Mouse (Mus musculus): Measurements from ENCODE around the gene Zfyve1. TPM values are rescaled to one million over a fixed set of nuclear protein-coding genes. Genes with fewer than 3 reads are reported as not detected.

Gene Zfyve1
- polyA plus RNA-seq, 1 experiment, result 50.2 TPM

GRCm38 (mm10) chr12:83582106-83582505 is 14.9 kb downstream of the Zfyve1 start:
- H3K36me3 ChIP-seq (ENCODE audit: control insufficient read depth, insufficient read depth, low read length), result peaks cover 5% of the 10 kb centered on the region
- H3K4me1 ChIP-seq (replicated peaks; ENCODE audit: control insufficient read depth, insufficient read depth, low read length), result no peaks in the 10 kb centered on the region
- no peak overlapping the region for H3K4me3 ChIP-seq (ENCODE audit: control insufficient read depth, insufficient read depth, low read length)
- TF ChIP-seq CTCF (IDR thresholded peaks at IDR 0.05; ENCODE audit: borderline replicate concordance, control insufficient read depth, extremely low read depth, insufficient read depth, low read length, poor library complexity) (no peak), POLR2A (IDR thresholded peaks at IDR 0.05; ENCODE audit: control insufficient read depth, extremely low read depth, insufficient read depth, low read length, poor library complexity) (no peak)
- 90% methylated on average over 4 of the region's 4 CpGs for WGBS
- H3K27ac ChIP-seq (ENCODE audit: control insufficient read depth, insufficient read depth, low read length), result no peak overlapping the region
- no peak for DNase-seq
- no peaks in the 10 kb centered on the region for H3K27me3 ChIP-seq (ENCODE audit: control insufficient read depth, insufficient read depth, low read length)

GRCm38 (mm10) chr12:83580283-83580682 is 16.7 kb downstream of the Zfyve1 start:
- 97% methylated on average over 3 of the region's 3 CpGs for WGBS
- H3K27me3 ChIP-seq (ENCODE audit: control insufficient read depth, insufficient read depth, low read length), result no peaks in the 10 kb centered on the region
- H3K4me3 ChIP-seq (ENCODE audit: control insufficient read depth, insufficient read depth, low read length), result no peak overlapping the region
- H3K27ac ChIP-seq (ENCODE audit: control insufficient read depth, insufficient read depth, low read length), result no peak overlapping the region
- peaks cover 11% of the 10 kb centered on the region for H3K36me3 ChIP-seq (ENCODE audit: control insufficient read depth, insufficient read depth, low read length)
- TF ChIP-seq POLR2A (IDR thresholded peaks at IDR 0.05; ENCODE audit: control insufficient read depth, extremely low read depth, insufficient read depth, low read length, poor library complexity), result no peak
- TF ChIP-seq CTCF (IDR thresholded peaks at IDR 0.05; ENCODE audit: borderline replicate concordance, control insufficient read depth, extremely low read depth, insufficient read depth, low read length, poor library complexity), result no peak
- no peaks in the 10 kb centered on the region for H3K4me1 ChIP-seq (replicated peaks; ENCODE audit: control insufficient read depth, insufficient read depth, low read length)
- no peak for DNase-seq

DNA sequence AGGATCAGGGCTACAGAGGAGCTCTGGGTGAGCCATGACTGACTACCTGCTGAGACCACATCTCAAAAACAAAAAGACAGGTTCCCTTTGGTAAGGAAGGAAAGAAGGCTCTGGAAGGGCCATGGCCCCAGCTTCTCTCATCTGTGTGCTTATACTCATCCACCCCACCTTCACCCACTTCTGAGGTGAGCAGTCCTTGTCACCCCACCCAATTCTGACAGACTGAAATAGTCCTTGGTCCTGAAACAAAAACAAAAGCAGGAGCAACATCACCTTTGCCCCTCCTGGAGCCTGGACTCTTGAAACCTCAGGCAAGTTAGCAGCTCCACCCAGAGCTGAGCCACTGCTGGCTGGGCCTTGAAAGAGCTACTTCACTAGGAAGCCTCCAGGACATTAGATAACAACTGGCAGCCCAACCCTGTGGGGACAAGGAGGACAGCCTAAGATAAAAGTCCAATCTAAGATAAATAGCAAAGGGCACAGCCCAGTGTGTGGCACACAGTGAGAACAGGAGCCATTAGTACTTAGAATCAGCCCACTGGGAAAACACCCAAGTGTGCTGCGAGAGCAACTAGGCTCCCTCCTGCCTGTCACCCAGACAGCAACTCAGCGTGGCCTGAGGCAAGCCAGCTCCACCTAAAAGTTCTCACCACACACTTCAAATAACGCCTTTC is 18.0 kb downstream of the Zfyve1 start:
- H3K36me3 ChIP-seq (ENCODE audit: control insufficient read depth, insufficient read depth, low read length), result peaks cover 21% of the 10 kb centered on the region
- 82% methylated on average over 3 of the region's 3 CpGs for WGBS
- no peak overlapping the region for H3K4me3 ChIP-seq (ENCODE audit: control insufficient read depth, insufficient read depth, low read length)
- DNase-seq, result no peak
- no peak overlapping the region for H3K27ac ChIP-seq (ENCODE audit: control insufficient read depth, insufficient read depth, low read length)
- H3K4me1 ChIP-seq (replicated peaks; ENCODE audit: control insufficient read depth, insufficient read depth, low read length), result no peaks in the 10 kb centered on the region
- no peak for TF ChIP-seq CTCF (IDR thresholded peaks at IDR 0.05; ENCODE audit: borderline replicate concordance, control insufficient read depth, extremely low read depth, insufficient read depth, low read length, poor library complexity)
- TF ChIP-seq POLR2A (IDR thresholded peaks at IDR 0.05; ENCODE audit: control insufficient read depth, extremely low read depth, insufficient read depth, low read length, poor library complexity), result no peak
- no peaks in the 10 kb centered on the region for H3K27me3 ChIP-seq (ENCODE audit: control insufficient read depth, insufficient read depth, low read length)

DNA sequence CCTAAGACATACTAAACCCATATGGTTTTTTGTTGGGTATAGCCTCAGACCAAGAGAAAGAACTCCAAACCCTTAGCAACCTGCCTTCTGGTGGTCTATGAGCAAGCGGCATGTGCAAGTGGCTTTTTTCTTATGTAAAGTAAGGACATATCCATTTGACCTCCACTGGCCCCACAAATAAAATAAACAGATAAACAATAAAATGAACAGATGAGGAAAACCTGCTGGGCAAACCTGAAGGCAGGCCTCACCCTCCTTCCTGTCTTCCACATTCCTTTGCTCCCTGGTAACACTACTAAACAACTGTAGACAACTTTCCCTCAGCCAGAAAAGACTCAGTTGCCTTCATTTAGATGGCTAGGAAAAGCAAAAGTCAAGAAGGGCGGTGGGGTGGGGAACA is 18.7 kb downstream of the Zfyve1 start:
- Histone ChIP-seq H3K27me3 (ENCODE audit: control insufficient read depth, insufficient read depth, low read length) (no peaks in the 10 kb centered on the region), H3K4me1 (replicated peaks; ENCODE audit: control insufficient read depth, insufficient read depth, low read length) (no peaks in the 10 kb centered on the region), H3K4me3 (ENCODE audit: control insufficient read depth, insufficient read depth, low read length) (no peak overlapping the region), H3K36me3 (ENCODE audit: control insufficient read depth, insufficient read depth, low read length) (peaks cover 16% of the 10 kb centered on the region), H3K27ac (ENCODE audit: control insufficient read depth, insufficient read depth, low read length) (no peak overlapping the region)
- no peak for TF ChIP-seq CTCF (IDR thresholded peaks at IDR 0.05; ENCODE audit: borderline replicate concordance, control insufficient read depth, extremely low read depth, insufficient read depth, low read length, poor library complexity)
- no peak for TF ChIP-seq POLR2A (IDR thresholded peaks at IDR 0.05; ENCODE audit: control insufficient read depth, extremely low read depth, insufficient read depth, low read length, poor library complexity)
- no peak for DNase-seq
- 97% methylated on average over 2 of the region's 2 CpGs for WGBS

DNA sequence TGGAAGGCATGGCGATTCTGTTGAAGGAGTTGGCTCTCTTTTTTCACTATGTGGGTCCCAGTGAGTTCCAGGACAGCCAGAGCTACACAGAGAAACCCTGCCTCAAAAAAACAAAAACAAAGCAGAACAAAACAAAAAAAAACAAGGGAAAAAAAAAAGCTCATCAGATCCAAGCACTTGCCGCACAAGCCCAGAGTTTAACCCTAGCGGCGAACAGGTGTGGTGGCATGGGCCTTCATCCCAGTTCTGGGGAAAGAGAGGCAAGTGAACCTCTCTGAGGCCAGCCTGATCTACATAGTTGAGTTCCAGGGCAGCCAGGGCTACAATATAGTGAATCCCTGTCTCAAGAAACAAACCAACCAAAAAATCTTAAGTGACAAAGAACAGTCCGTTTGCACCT is 19.6 kb downstream of the Zfyve1 start:
- Histone ChIP-seq H3K27ac (ENCODE audit: control insufficient read depth, insufficient read depth, low read length) (no peak overlapping the region), H3K36me3 (ENCODE audit: control insufficient read depth, insufficient read depth, low read length) (peaks cover 16% of the 10 kb centered on the region), H3K27me3 (ENCODE audit: control insufficient read depth, insufficient read depth, low read length) (no peaks in the 10 kb centered on the region), H3K4me3 (ENCODE audit: control insufficient read depth, insufficient read depth, low read length) (no peak overlapping the region), H3K4me1 (replicated peaks; ENCODE audit: control insufficient read depth, insufficient read depth, low read length) (no peaks in the 10 kb centered on the region)
- WGBS, result 96% methylated on average over 5 of the region's 5 CpGs
- TF ChIP-seq CTCF (IDR thresholded peaks at IDR 0.05; ENCODE audit: borderline replicate concordance, control insufficient read depth, extremely low read depth, insufficient read depth, low read length, poor library complexity), result no peak
- TF ChIP-seq POLR2A (IDR thresholded peaks at IDR 0.05; ENCODE audit: control insufficient read depth, extremely low read depth, insufficient read depth, low read length, poor library complexity), result no peak
- no peak for DNase-seq

GRCm38 (mm10) chr12:83572717-83573116 is 24.3 kb downstream of the Zfyve1 start:
- WGBS, result 96% methylated on average over 5 of the region's 5 CpGs
- Histone ChIP-seq H3K27me3 (ENCODE audit: control insufficient read depth, insufficient read depth, low read length) (no peaks in the 10 kb centered on the region), H3K27ac (ENCODE audit: control insufficient read depth, insufficient read depth, low read length) (no peak overlapping the region), H3K4me1 (replicated peaks; ENCODE audit: control insufficient read depth, insufficient read depth, low read length) (no peaks in the 10 kb centered on the region), H3K36me3 (ENCODE audit: control insufficient read depth, insufficient read depth, low read length) (peaks cover 33% of the 10 kb centered on the region), H3K4me3 (ENCODE audit: control insufficient read depth, insufficient read depth, low read length) (no peak overlapping the region)
- TF ChIP-seq POLR2A (IDR thresholded peaks at IDR 0.05; ENCODE audit: control insufficient read depth, extremely low read depth, insufficient read depth, low read length, poor library complexity) (no peak), CTCF (IDR thresholded peaks at IDR 0.05; ENCODE audit: borderline replicate concordance, control insufficient read depth, extremely low read depth, insufficient read depth, low read length, poor library complexity) (no peak)
- DNase-seq, result no peak

GRCm38 (mm10) chr12:83569866-83570265 is 27.2 kb downstream of the Zfyve1 start:
- TF ChIP-seq CTCF (IDR thresholded peaks at IDR 0.05; ENCODE audit: borderline replicate concordance, control insufficient read depth, extremely low read depth, insufficient read depth, low read length, poor library complexity), result no peak
- TF ChIP-seq POLR2A (IDR thresholded peaks at IDR 0.05; ENCODE audit: control insufficient read depth, extremely low read depth, insufficient read depth, low read length, poor library complexity), result no peak
- no peak for DNase-seq
- H3K27me3 ChIP-seq (ENCODE audit: control insufficient read depth, insufficient read depth, low read length), result no peaks in the 10 kb centered on the region
- no peak overlapping the region for H3K27ac ChIP-seq (ENCODE audit: control insufficient read depth, insufficient read depth, low read length)
- H3K36me3 ChIP-seq (ENCODE audit: control insufficient read depth, insufficient read depth, low read length), result peaks cover 48% of the 10 kb centered on the region
- H3K4me1 ChIP-seq (replicated peaks; ENCODE audit: control insufficient read depth, insufficient read depth, low read length), result no peaks in the 10 kb centered on the region
- H3K4me3 ChIP-seq (ENCODE audit: control insufficient read depth, insufficient read depth, low read length), result no peak overlapping the region
- WGBS, result 97% methylated on average over 3 of the region's 3 CpGs

Measured in thymus, adult 2 months (tissue).